Mouse (Mus musculus): ENCODE data around the gene Mtcp1.

DNA sequence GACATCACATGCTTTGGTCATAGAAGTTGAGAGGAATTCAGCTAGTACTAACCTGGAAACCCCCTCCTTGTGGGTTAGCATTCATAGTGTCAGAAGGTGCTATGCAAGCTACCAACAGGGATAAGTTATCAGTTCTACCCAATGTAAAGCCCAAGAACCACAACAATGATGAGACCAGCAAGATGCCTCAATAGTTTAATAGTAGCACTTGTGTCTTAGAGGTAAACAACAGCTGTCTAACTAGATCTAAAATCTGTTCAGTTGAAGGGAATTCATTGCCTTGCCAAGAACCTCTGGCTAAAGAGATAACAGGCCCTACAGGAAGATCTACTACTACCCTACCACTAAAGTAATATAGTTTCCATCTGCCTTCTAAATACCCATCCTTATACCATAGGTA is 39.6 kb downstream of the Mtcp1 start:
- TF ChIP-seq EP300 (IDR thresholded peaks at IDR 0.05) (no peak), CTCF (IDR thresholded peaks at IDR 0.05) (no peak)
